Mouse (Mus musculus) heart, adult 2 months (tissue): ENCODE data around the gene Nsd2.

Experiments used
- CTCF ChIP-seq: fragments of 200-600 bp; IDR thresholded peaks from 2 replicates; pipeline ENCODE4 v1.8.1; 2022; ENCODE audit warnings: antibody characterized with exemption, mild to moderate bottlenecking, moderate library complexity
- POLR2A ChIP-seq: fragments of 200-500 bp; IDR thresholded peaks from 2 replicates; pipeline ENCODE4 v1.6.1; 2011; ENCODE audit warnings: mild to moderate bottlenecking, low read depth, low read length, control low read depth; ENCODE audit not compliant: insufficient read depth

- TF ChIP-seq CTCF (no peak), POLR2A (no peak)
These were observed 78.1 kb downstream of the Nsd2 start for GRCm38 (mm10) chr5:33898671-33899070.
